Mouse (Mus musculus) forebrain, postnatal 0 days (tissue): Measurements from ENCODE around the gene Cib2. TPM values are rescaled to one million over a fixed set of nuclear protein-coding genes. Genes with fewer than 3 reads are reported as not detected.
A peak's percentile ranks its signal among the peaks of the same experiment; 100 is the strongest.

Source experiments
- ATAC-seq: fragments of 200-750 bp; cut with Nextera tagmentation; 2 replicates; pipeline ENCODE4 v1.8.0; 2017; ENCODE audit warnings: mild to moderate bottlenecking, moderate library complexity
- DNase-seq: peaks from one replicate; pipeline ENCODE4 v3.0.0-alpha.2; 2015
- H3K27ac ChIP-seq: fragments of 300-500 bp; sonication (generic); 2 replicates; pipeline ENCODE4 v1.5.1; 2014; ENCODE audit warnings: low read depth, mild to moderate bottlenecking, antibody characterized with exemption, low read length, moderate library complexity, mixed read lengths
- H3K27me3 ChIP-seq: fragments of 300-500 bp; sonication (generic); 2 replicates; pipeline ENCODE4 v1.6.1; 2014; ENCODE audit warnings: mild to moderate bottlenecking, low read length, mixed read lengths; ENCODE audit not compliant: insufficient read depth
- H3K36me3 ChIP-seq: fragments of 300-500 bp; sonication (generic); 2 replicates; pipeline ENCODE4 v1.6.1; 2014; ENCODE audit warnings: mild to moderate bottlenecking, moderate library complexity; ENCODE audit not compliant: insufficient read depth
- H3K4me1 ChIP-seq: fragments of 300-500 bp; sonication (generic); 2 replicates; pipeline ENCODE4 v1.6.1; 2014; ENCODE audit warnings: antibody characterized with exemption; ENCODE audit not compliant: insufficient read depth
- H3K4me2 ChIP-seq: fragments of 300-500 bp; sonication (generic); 2 replicates; pipeline ENCODE4 v1.6.1; 2014; ENCODE audit warnings: low read depth, mild to moderate bottlenecking, moderate library complexity
- H3K4me3 ChIP-seq: fragments of 300-500 bp; sonication (generic); 2 replicates; pipeline ENCODE4 v1.5.1; 2014; ENCODE audit warnings: low read depth, low read length, mixed read lengths
- H3K9ac ChIP-seq: fragments of 300-500 bp; sonication (generic); 2 replicates; pipeline ENCODE4 v1.6.1; 2014; ENCODE audit warnings: mild to moderate bottlenecking
- H3K9me3 ChIP-seq: fragments of 300-500 bp; sonication (generic); 2 replicates; pipeline ENCODE4 v1.6.1; 2016; ENCODE audit warnings: low read length
- CTCF ChIP-seq: sonication (generic); IDR thresholded peaks from 2 replicates; pipeline ENCODE4 v1.5.1; 2016; ENCODE audit warnings: antibody characterized with exemption, control low read depth, low read depth
- WGBS: fragments of 180-500 bp; shearing (Covaris S2); extraction: QIAGEN DNeasy Blood & Tissue Kit; methylation state at CpG from one replicate; pipeline ENCODE4 v1.1.7; 2014; 5-methylcytosine and 5-hydroxymethylcytosine counted together
- polyA plus RNA-seq: library from polyadenylated mRNA; unstranded; fragments of >200 nt; fragmentation: Nextera tagmentation; extraction: Ambion mirVana; gene quantifications from 2 replicates; pipeline ENCODE4 v1.2.1, GENCODE M21; 2015
- total RNA-seq: library from RNA; depleted of rRNA; stranded (reverse); fragments of >200 nt; gene quantifications from 2 replicates; pipeline ENCODE4 v1.2.3, GENCODE M21; 2014

Cib2 gene
- total and polyA plus RNA-seq, 2 experiments from 2014 or later = 56.7 to 66.5 TPM

DNA sequence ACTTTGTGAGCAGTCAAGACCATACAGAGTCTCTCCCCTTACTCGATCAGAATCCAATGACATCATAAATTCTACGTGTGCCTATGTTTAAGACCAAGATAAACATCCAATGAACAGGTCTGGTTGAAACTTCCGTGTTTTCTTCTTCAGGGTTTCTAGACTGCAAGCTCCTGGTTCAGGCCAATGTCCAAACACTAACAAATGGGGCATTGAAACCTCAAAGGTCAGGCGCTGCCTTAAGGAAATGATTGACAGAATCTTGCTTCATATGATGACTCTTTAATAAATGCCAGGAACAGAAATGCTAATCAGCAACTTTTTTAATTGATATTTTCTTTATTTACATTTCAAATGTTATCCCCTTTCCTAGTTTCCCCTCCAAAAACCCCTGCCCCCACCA lies 39.7 kb downstream of the Cib2 start:
- no peak for TF ChIP-seq CTCF
- H3K4me2 ChIP-seq = no peak overlapping the region

GRCm38 (mm10) chr9:54518921-54519320 lies 41.1 kb downstream of the Cib2 start:
- no peak overlapping the region for H3K27ac ChIP-seq
- H3K9me3 ChIP-seq = no peaks in the 10 kb centered on the region
- H3K4me2 ChIP-seq = no peak overlapping the region
- ATAC-seq (no peak), DNase-seq (no peak)
- TF ChIP-seq CTCF = no peak
- WGBS = 70% methylated on average over 7 of the region's 7 CpGs
- no peak overlapping the region for H3K9ac ChIP-seq
- no peak overlapping the region for H3K4me3 ChIP-seq
- H3K36me3 ChIP-seq = no peaks in the 10 kb centered on the region
- H3K27me3 ChIP-seq = no peaks in the 10 kb centered on the region
- H3K4me1 ChIP-seq = no peaks in the 10 kb centered on the region

More for the DNA sequence above, 39.7 kb downstream of the Cib2 start:
- H3K27me3 ChIP-seq = no peaks in the 10 kb centered on the region
- DNase-seq (no peak), ATAC-seq (no peak)
- H3K27ac ChIP-seq = no peak overlapping the region
- no peaks in the 10 kb centered on the region for H3K4me1 ChIP-seq
- WGBS = 82% methylated on average over 4 of the region's 4 CpGs
- H3K9ac ChIP-seq = no peak overlapping the region
- no peaks in the 10 kb centered on the region for H3K9me3 ChIP-seq
- no peak overlapping the region for H3K4me3 ChIP-seq
- no peaks in the 10 kb centered on the region for H3K36me3 ChIP-seq

GRCm38 (mm10) chr9:54515991-54516390 lies 44.0 kb downstream of the Cib2 start:
- DNase-seq (no peak), ATAC-seq (no peak)
- no peak overlapping the region for H3K27ac ChIP-seq
- no peak for TF ChIP-seq CTCF
- no peaks in the 10 kb centered on the region for H3K27me3 ChIP-seq
- no peak overlapping the region for H3K9ac ChIP-seq
- no peaks in the 10 kb centered on the region for H3K36me3 ChIP-seq
- WGBS = 83% methylated on average over 2 of the region's 2 CpGs
- H3K4me1 ChIP-seq = no peaks in the 10 kb centered on the region
- no peaks in the 10 kb centered on the region for H3K9me3 ChIP-seq
- H3K4me2 ChIP-seq = no peak overlapping the region
- H3K4me3 ChIP-seq = no peak overlapping the region

DNA sequence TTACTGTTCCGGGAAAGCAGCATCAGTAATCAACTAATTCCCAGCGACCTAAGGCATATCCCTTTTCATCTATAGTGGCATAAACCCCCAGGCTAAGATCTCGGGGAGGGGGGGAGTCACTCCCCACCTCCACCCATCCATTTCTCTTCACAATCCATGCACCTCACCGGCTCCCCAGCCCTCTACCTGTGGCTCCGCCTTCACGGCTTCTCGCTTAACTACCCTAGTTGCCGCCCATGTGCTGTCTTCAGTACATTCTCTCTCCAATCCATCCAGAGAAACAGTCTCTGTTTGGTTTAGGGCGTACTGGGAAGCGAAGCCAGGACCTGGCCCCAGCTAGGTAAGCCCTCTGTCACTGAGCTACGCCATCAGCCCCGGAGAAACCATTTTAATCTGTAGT lies 57.1 kb downstream of the Cib2 start:
- no peak overlapping the region for H3K27ac ChIP-seq
- 0 out of 2 replicates have a peak overlapping the region, but pooled peaks have one; percentile 18 for H3K9ac ChIP-seq
- no peak for TF ChIP-seq CTCF
- peak overlapping the region; percentile 90 for H3K4me3 ChIP-seq
- peaks cover 14% of the 10 kb centered on the region for H3K4me1 ChIP-seq
- WGBS = 11% methylated on average over 12 of the region's 12 CpGs
- peak overlapping the region; percentile 76 for H3K4me2 ChIP-seq
- no peaks in the 10 kb centered on the region for H3K36me3 ChIP-seq
- no peaks in the 10 kb centered on the region for H3K27me3 ChIP-seq
- ATAC-seq (no peak), DNase-seq (no peak)
- no peaks in the 10 kb centered on the region for H3K9me3 ChIP-seq

DNA sequence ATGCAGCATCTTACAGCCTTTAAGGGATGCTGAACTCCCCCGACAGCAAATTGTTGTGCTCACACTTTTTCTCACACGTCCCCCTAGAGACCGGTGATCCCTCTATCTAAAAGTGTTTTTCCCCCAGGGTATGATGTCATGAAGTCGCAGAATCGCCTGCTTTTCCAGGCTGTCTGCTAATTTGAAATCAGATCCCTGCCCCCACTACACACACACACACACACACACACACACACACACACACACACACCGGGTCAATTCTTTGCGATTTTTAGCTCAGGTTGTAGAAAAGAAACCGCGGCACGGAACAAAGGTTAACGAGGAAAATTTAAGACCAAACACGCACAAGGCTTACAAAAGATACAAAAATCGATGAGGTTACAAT lies 57.9 kb downstream of the Cib2 start:
- Histone ChIP-seq H3K4me3 (peak overlapping the region; percentile 90), H3K27me3 (no peaks in the 10 kb centered on the region), H3K36me3 (no peaks in the 10 kb centered on the region), H3K27ac (peak overlapping the region; percentile 92), H3K4me1 (peaks cover 14% of the 10 kb centered on the region), H3K9me3 (no peaks in the 10 kb centered on the region), H3K9ac (peak overlapping the region; percentile 92), H3K4me2 (peak overlapping the region; percentile 76)
- no peak for TF ChIP-seq CTCF
- peak; percentile 28; the same call in 1 of the 2 replicates for ATAC-seq
- WGBS = 2% methylated on average over 13 of the region's 13 CpGs
- no peak for DNase-seq

- DNase-seq (peak; percentile 98), ATAC-seq (peak; percentile 96)
- Histone ChIP-seq H3K4me2 (peak within 1 kb of the TSS; percentile 76), H3K27me3 (no peaks in the 10 kb centered on the region), H3K36me3 (no peaks in the 10 kb centered on the region), H3K9me3 (no peaks in the 10 kb centered on the region), H3K4me1 (peaks cover 14% of the 10 kb centered on the region), H3K4me3 (peak within 1 kb of the TSS; percentile 90), H3K27ac (peak within 1 kb of the TSS; percentile 92), H3K9ac (peak within 1 kb of the TSS; percentile 92)
- 2% methylated on average over 88 of the region's 99 CpGs for WGBS
- no peak for TF ChIP-seq CTCF
These were observed 58.4 kb downstream of the Cib2 start, which contains the start of gene Dmxl2 for GRCm38 (mm10) chr9:54501453-54502110. Dmxl2 (minus strand) TSS chr9:54501626.

DNA sequence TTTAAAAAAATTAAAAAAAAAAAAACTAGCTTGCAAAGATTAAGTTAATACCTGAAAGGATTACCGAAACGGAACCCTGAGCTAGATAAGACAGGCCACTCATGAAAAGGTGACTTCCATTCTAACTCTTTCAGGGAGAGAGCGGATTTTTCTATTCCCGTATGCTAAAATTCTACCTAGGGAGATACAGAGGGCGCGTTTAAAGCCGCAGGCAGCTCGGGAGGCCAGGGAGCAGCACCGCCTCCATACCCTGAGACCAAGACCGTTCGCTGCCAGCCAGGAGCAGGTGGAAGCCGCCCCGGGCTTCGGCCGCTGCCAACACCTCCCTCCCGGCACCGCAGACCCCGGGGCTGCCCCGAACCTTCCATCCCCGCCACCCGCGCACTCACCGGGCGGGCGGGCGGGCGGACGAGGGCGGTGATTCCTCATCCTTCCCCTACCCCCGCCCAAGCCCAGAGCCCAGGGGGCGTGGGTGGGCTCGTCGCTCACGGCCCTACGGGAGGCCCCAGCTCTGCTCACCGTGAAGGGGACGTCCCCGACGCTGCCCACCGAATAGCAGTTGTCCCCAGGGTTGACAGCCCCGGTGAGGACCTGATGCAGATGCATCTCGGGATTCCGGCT lies 59.1 kb downstream of the Cib2 start:
- Histone ChIP-seq H3K27me3 (no peaks in the 10 kb centered on the region), H3K9me3 (no peaks in the 10 kb centered on the region), H3K4me3 (peak overlapping the region; percentile 90), H3K4me1 (peaks cover 14% of the 10 kb centered on the region), H3K4me2 (peak overlapping the region; percentile 76), H3K36me3 (no peaks in the 10 kb centered on the region), H3K9ac (peak overlapping the region; percentile 92), H3K27ac (peak overlapping the region; percentile 92)
- DNase-seq (peak; percentile 53), ATAC-seq (peak; percentile 67)
- WGBS = 3% methylated on average over 42 of the region's 43 CpGs
- no peak for TF ChIP-seq CTCF
